Mouse (Mus musculus): ENCODE data around the gene Zbtb22. TPM values are rescaled to one million over a fixed set of nuclear protein-coding genes. Genes with fewer than 3 reads are reported as not detected.
A peak's percentile ranks its signal among the peaks of the same experiment; 100 is the strongest.
"Not testable (repeated sequence)": the region's sequence is repeated elsewhere in the genome, so short reads cannot be mapped to it uniquely, and the experiment has no call there.

Gene Zbtb22
- total RNA-seq (2021) = 10 to 100 TPM; 35.0 to 35.8 TPM

DNA sequence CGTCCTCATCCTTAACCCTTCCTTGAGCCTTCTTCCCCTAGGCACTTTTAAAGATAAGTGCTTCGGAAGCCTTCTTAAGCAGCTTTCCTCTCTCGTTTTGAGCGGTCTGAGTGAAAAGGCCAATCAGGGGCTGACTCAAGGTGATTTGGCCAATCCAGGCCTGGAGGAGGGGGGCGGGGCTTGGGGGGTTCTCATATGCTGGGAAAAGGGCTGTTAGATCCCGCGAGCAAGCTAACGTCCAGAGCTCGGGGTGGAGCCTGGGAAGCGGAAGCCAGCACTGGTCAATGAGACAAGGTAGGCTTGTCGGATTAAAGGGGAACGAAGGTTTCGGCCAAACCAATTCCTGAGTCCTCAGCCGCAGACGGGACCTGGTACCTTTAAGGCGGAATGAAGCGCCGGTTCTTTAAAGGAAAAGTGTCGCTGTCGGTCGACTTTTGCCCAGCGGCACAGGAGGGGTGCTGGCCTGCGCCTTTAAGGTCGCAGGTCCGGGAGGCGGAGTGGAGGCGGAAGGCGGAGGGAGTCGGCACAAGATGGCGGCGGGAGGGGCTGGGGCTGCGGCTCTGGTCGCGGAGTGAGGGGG, at the start of gene Zbtb22, which contains the start of gene Tapbp:
Zbtb22 (plus strand) TSS at position 234 of the 580 bp plus-strand sequence.
Tapbp (plus strand) TSS at position 229 of the 580 bp plus-strand sequence.
- intact Hi-C loops (cut with DNase I) = no loop called here

GRCm38 (mm10) chr17:33873537-33873936, 42.2 kb upstream of the Zbtb22 start, which contains the start of gene Gm7029:
Gene Gm7029, plus strand, starts transcription at chr17:33873837.
- intact Hi-C loops (cut with DNase I); DNase-seq (ENCODE audit: extremely low spot score in 1 of 2, low spot score in 2 of 2): not testable (repeated sequence)

More for the DNA sequence above, at the start of gene Zbtb22, which contains the start of gene Tapbp:
- peak; percentile 96 to 98 for DNase-seq (ENCODE audit: extremely low spot score in 1 of 2, low spot score in 2 of 2)

DNA sequence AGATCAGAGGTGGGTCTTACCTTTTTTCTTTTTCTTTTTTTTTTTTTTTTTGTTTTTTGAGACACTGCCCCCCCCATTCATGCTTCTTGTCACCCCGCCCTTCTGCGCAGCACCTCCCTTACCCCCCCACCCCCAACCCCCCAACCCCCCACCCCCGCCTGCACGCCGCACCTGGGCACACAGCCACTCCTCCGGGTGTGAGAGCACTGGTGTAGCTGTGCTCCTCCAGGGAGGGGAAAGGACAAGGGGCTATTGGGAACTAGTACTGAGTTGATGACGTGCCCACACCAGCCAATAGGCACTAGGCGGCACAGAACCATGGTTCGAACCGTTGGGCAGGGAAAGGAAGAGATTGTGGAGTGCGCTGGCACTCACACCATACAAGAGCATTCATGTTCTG, 41.3 kb upstream of the Zbtb22 start:
- DNase-seq (ENCODE audit: extremely low spot score in 1 of 2, low spot score in 2 of 2) = no peak
- intact Hi-C loops (cut with DNase I) = no loop called here

DNA sequence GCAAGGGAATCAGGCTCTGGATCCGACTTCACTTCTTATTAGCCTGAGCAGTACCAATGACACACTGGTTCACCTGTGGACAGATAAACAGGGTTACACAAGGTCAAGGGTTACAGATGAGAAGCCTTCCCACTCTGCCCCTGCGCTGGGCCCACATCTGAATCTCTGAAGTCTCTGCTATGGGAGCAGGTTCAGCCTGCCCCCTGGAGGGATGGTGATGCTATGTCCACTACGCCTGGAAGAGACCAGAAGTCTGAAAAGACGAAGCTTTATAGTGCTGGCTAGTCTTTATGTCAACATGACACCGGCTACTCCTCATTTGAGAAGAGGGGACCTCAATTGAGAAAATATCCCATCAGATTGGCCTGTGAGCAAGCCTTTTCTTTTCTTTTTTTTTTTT, 39.9 kb upstream of the Zbtb22 start:
- DNase-seq (ENCODE audit: extremely low spot score in 1 of 2, low spot score in 2 of 2) = peak in 1 of 2 experiments; percentile 48
- intact Hi-C loops (cut with DNase I) = not testable (repeated sequence)

DNA sequence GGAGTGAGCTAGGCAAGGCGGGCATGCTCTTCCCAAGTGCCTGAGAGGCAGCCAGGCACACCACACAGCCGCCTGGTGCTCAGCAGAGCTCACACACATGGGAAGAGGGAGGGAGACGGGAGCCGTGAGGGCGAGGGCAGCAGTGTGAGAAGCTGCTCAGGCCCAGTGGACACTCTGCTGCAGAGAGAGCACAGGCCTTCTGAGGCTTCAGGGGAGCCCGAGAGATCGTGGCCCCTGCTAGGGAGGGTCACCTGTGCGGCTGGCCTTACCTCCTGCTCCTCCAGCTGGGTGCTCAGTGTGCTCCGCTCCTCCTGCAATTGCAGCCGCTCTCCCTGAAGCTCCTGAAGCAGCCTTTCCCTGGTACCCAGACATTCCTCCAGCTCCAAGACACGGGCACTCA, 31.4 kb upstream of the Zbtb22 start:
- DNase-seq (ENCODE audit: extremely low spot score in 1 of 2, low spot score in 2 of 2); intact Hi-C loops (cut with DNase I): not testable (repeated sequence)

DNA sequence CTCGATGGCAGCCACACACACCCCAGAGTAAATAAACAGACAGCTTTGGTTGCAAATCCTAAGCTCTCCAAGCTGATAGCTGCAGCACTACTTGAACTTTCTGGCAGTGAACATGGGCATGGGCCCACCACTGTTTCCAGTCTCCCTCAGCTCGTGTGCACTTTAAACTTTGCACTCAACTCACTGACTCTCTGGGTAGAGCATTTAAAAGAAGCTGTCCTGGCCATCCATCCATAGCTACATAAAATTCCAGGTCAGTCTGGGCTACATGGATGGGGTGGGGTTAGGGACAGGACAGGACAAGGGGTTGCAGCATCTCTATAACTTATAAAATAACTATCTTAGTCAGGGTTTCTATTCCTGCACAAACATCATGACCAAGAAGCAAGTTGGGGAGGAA, 27.9 kb upstream of the Zbtb22 start:
- intact Hi-C loops (cut with DNase I); DNase-seq (ENCODE audit: extremely low spot score in 1 of 2, low spot score in 2 of 2): not testable (repeated sequence)

GRCm38 (mm10) chr17:33888230-33888629, 27.5 kb upstream of the Zbtb22 start:
- DNase-seq (ENCODE audit: extremely low spot score in 1 of 2, low spot score in 2 of 2); intact Hi-C loops (cut with DNase I): not testable (repeated sequence)

GRCm38 (mm10) chr17:33889941-33890532, 25.7 kb upstream of the Zbtb22 start:
- DNase-seq (ENCODE audit: extremely low spot score in 1 of 2, low spot score in 2 of 2); intact Hi-C loops (cut with DNase I): not testable (repeated sequence)

DNA sequence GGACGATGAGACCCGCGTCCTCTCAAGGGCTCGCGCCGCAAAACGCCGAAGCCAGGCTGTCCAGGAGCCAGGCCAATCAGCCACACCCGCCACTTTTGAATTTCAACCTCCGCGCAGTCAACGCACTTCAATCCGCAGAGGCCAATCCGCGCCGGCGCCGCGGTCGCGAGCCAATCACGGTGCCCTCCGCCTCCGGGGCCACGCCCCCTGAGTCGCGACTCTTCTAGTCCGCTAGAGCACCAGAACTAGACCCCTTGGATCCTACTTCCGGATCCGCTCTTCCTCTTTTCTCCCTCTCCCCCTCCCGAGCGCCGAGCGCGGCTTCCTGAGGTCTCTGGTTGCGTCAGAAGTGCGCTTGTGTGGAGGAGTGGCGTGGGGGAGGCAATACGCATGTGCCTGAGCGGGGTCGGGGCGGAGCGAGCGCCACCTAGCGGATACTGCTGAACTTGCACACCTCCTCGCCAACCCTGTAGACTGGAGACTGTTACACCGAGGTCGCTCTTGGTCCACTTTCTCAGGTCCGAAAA, 25.1 kb upstream of the Zbtb22 start, which contains the start of gene Kifc1:
Kifc1 (minus strand) TSS at position 129 of the 527 bp plus-strand sequence.
- peak; percentile 99 to 100 for DNase-seq (ENCODE audit: extremely low spot score in 1 of 2, low spot score in 2 of 2)
- intact Hi-C loops (cut with DNase I) = no loop called here

GRCm38 (mm10) chr17:33891357-33891756, 24.3 kb upstream of the Zbtb22 start:
- intact Hi-C loops (cut with DNase I) = no loop called here
- DNase-seq (ENCODE audit: extremely low spot score in 1 of 2, low spot score in 2 of 2) = no peak

DNA sequence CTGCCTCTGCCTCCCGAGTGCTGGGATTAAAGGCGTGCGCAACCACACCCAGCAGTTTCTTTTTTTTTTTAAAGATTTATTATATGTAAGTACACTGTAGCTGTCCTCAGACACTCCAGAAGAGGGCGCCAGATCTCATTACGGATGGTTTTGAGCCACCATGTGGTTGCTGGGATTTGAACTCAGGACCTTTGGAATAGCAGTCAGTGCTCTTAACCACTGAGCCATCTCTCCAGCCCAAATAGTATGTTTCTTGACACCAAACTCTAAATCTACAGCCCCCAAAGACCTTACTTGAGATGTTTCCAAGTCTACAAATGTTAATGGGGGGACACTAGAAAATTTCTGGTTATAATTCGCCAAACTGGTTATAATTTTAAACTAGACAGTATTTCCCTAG, 23.8 kb upstream of the Zbtb22 start:
- intact Hi-C loops (cut with DNase I); DNase-seq (ENCODE audit: extremely low spot score in 1 of 2, low spot score in 2 of 2): not testable (repeated sequence)

GRCm38 (mm10) chr17:33892429-33892828, 23.3 kb upstream of the Zbtb22 start:
- intact Hi-C loops (cut with DNase I) = no loop called here
- no peak for DNase-seq (ENCODE audit: extremely low spot score in 1 of 2, low spot score in 2 of 2)

GRCm38 (mm10) chr17:33893011-33893410, 22.7 kb upstream of the Zbtb22 start:
- DNase-seq (ENCODE audit: extremely low spot score in 1 of 2, low spot score in 2 of 2); intact Hi-C loops (cut with DNase I): not testable (repeated sequence)

GRCm38 (mm10) chr17:33897114-33897794, 18.4 kb upstream of the Zbtb22 start:
- intact Hi-C loops (cut with DNase I) = no loop called here

GRCm38 (mm10) chr17:33898193-33898592, 17.5 kb upstream of the Zbtb22 start:
- DNase-seq (ENCODE audit: extremely low spot score in 1 of 2, low spot score in 2 of 2); intact Hi-C loops (cut with DNase I): not testable (repeated sequence)

More at GRCm38 (mm10) chr17:33897114-33897794, 18.4 kb upstream of the Zbtb22 start:
- no peak for DNase-seq (ENCODE audit: extremely low spot score in 1 of 2, low spot score in 2 of 2)

DNA sequence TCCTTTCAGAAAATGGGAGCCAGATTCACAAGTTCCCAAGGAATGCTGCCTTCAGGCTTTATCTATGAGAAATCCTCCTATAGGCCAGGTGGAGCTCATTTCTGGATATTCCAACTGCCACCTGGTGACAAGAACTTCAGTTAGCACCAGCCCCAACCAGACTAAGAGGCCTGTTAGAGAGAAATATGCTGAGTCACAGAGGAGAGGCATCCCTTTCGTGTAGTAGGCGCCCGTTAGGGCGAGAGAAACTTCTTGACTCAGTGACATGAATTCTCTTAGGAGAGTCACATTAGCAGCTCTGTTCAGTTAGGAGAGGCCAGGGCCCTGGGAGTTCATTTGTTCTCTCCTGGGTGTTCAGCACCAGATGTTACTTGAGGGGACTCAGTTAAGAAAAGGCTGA, 16.1 kb upstream of the Zbtb22 start:
- intact Hi-C loops (cut with DNase I) = no loop called here
- DNase-seq (ENCODE audit: extremely low spot score in 1 of 2, low spot score in 2 of 2) = no peak

DNA sequence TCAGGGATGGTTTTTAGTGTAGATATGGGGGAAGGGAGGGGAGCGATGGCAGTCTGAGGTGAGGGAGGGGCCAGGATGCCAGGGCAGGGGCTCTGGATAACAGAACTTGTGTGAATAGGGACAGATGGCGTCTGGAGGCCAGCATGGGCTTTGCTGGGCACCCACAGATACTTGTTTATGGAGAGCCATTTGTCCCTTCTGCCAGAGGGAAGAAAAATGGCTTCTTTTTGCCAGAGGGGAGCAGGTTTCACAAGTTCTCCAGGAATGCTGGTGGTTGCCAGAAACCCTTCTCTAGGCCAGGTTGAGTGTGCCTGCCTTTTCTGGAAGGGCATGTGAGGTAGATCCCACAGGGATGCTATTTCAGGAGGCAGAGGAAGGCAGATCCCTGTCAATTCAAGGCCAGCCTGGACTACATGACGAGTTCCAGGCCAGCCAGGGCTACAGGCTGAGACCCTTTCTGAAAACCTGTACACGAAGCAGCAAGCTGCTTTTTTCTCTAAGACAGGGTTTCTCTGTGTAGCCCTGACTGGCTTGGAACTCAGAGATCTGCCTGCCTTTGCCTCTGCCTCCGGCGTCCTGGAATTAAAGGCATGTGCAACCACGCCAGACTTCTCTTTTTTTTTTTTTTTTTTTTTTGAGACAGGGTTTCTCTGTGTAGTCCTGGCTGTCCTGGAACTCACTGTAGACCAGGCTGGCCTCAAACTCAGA, 15.3 kb upstream of the Zbtb22 start:
- intact Hi-C loops (cut with DNase I) = no loop called here
- DNase-seq (ENCODE audit: extremely low spot score in 1 of 2, low spot score in 2 of 2) = no peak

DNA sequence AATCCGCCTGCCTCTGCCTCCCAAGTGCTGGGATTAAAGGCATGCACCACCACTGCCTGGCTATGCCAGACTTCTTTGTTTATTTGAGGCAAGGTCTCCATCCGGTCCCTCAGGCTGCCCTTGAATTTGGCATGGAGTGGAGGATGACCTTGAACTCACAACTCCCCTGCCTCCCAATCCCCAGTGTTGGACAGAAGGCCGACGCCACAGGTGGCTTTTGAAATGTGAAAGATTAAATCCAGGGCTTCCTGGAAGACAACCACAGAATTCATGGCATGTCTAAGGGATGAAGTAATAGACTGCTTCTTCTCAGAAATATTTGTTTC, 14.8 kb upstream of the Zbtb22 start:
- no peak for DNase-seq (ENCODE audit: extremely low spot score in 1 of 2, low spot score in 2 of 2)
- intact Hi-C loops (cut with DNase I) = no loop called here

DNA sequence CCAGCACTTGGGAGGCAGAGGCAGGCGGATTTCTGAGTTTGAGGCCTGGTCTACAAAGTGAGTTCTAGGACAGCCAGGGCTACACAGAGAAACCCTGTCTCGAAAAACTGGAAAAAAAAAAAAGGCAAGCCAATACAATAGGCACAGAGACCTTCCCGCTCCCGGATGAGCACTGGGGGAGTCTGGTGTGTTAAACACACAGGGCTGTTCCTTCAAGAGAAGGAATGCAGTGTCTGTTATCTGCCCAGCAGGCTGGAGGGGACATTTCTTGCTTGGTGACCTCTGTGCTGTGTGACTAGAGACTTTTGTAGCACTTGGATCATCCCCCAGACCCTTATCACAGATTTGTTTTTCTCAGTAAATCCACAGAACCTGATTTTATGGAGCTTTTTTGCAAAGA, 14.1 kb upstream of the Zbtb22 start:
- DNase-seq (ENCODE audit: extremely low spot score in 1 of 2, low spot score in 2 of 2) = no peak
- intact Hi-C loops (cut with DNase I) = no loop called here

Data from left cerebral cortex, postnatal 10 days (tissue).